ENCODE assay signal across 8 mouse cellular contexts in genomic region chr11:94785247-94785646, GRCm38 (mm10). TPM values are rescaled to one million over a fixed set of nuclear protein-coding genes. Genes with fewer than 3 reads are reported as not detected.
DNase-seq lines count a peak whose midpoint lies in the region; ATAC-seq and TF ChIP-seq lines count a peak whose summit lies in the region.

No protein-coding gene starts in this region.

- H3K27me3 ChIP-seq in midbrain, embryonic 10.5 days (ENCODE audit: low read depth, poor library complexity, severe bottlenecking) = no peaks in the 10 kb centered on the region
- H3K27me3 ChIP-seq in midbrain, embryonic 13.5 days = 0 out of 2 replicates have a peak, but pooled peaks cover 4% of the 10 kb centered on the region
- H3K27me3 ChIP-seq in cerebellum, adult 2 months (ENCODE audit: control insufficient read depth, insufficient read depth, low read length) = no peaks in the 10 kb centered on the region
- H3K27me3 ChIP-seq in liver, postnatal 0 days (ENCODE audit: insufficient read depth, low read length) = no peaks in the 10 kb centered on the region

- intact Hi-C loops in gastrocnemius, postnatal 14 days (cut with DNase I; ENCODE audit: low total_unique reads) = loop anchor here (5.0 kb wide), 1 partner anchor 53 kb away; no protein-coding TSS in a partner anchor

- peak; percentile 66 for TF ChIP-seq CTCF in cerebellum, adult 2 months (IDR thresholded peaks at IDR 0.05; ENCODE audit: borderline replicate concordance, insufficient read depth, low read depth, low read length)
- TF ChIP-seq CTCF in liver, postnatal 0 days (IDR thresholded peaks at IDR 0.05; ENCODE audit: low read depth) = peak; percentile 85

- peak; percentile 51 for DNase-seq in midbrain, embryonic 10.5 days (ENCODE audit: low spot score)
- DNase-seq in cerebellum, adult 2 months = peak; percentile 47 to 65
- peak; percentile 47 for DNase-seq in gastrocnemius, postnatal 14 days
- peak; percentile 76 to 93 for DNase-seq in kidney, postnatal 36 days
- peak; percentile 81 for DNase-seq in liver, postnatal 0 days
- peak; percentile 65 to 67 for DNase-seq in right cerebral cortex, adult 2 months (ENCODE audit: low spot score in 2 of 2)
- DNase-seq in thymus, postnatal 4 days = peak; percentile 86

- no peak overlapping the region for H3K9ac ChIP-seq in midbrain, embryonic 13.5 days (replicated peaks)
- no peak overlapping the region for H3K9ac ChIP-seq in liver, postnatal 0 days (replicated peaks)

- H3K36me3 ChIP-seq in midbrain, embryonic 10.5 days = no peaks in the 10 kb centered on the region
- H3K36me3 ChIP-seq in midbrain, embryonic 13.5 days = no peaks in the 10 kb centered on the region
- no peaks in the 10 kb centered on the region for H3K36me3 ChIP-seq in liver, postnatal 0 days (replicated peaks; ENCODE audit: insufficient read depth, low read length)

- H3K27ac ChIP-seq in midbrain, embryonic 10.5 days (replicated peaks) = no peak overlapping the region
- H3K27ac ChIP-seq in midbrain, embryonic 13.5 days = no peak overlapping the region
- H3K27ac ChIP-seq in cerebellum, adult 2 months (ENCODE audit: insufficient read depth, low read length) = no peak overlapping the region
- no peak overlapping the region for H3K27ac ChIP-seq in liver, postnatal 0 days (ENCODE audit: low read depth)

- no peak overlapping the region for H3K4me3 ChIP-seq in midbrain, embryonic 10.5 days
- H3K4me3 ChIP-seq in midbrain, embryonic 13.5 days (replicated peaks) = no peak overlapping the region
- H3K4me3 ChIP-seq in cerebellum, adult 2 months (replicated peaks; ENCODE audit: insufficient read depth, low read depth, low read length) = no peak overlapping the region
- no peak overlapping the region for H3K4me3 ChIP-seq in liver, postnatal 0 days (ENCODE audit: low read depth, low read length)

- ATAC-seq in midbrain, embryonic 13.5 days = no peak
- peak; percentile 51; the same call in 1 of the 2 replicates for ATAC-seq in liver, postnatal 0 days

- no peak overlapping the region for H3K4me2 ChIP-seq in midbrain, embryonic 13.5 days (replicated peaks)
- no peak overlapping the region for H3K4me2 ChIP-seq in liver, postnatal 0 days (ENCODE audit: low read depth, low read length)

- no peak for TF ChIP-seq POLR2A in cerebellum, adult 2 months (IDR thresholded peaks at IDR 0.05; ENCODE audit: borderline replicate concordance, insufficient read depth, low read length)

- 23% methylated on average over 2 of the region's 2 CpGs for WGBS in midbrain, embryonic 10.5 days
- 10% methylated on average over 2 of the region's 2 CpGs for WGBS in midbrain, embryonic 13.5 days
- 11% methylated on average over 2 of the region's 2 CpGs for WGBS in cerebellum, adult 2 months
- 0% methylated on average over 2 of the region's 2 CpGs for WGBS in liver, postnatal 0 days (ENCODE audit: insufficient replicate concordance)

- H3K4me1 ChIP-seq in midbrain, embryonic 10.5 days = no peaks in the 10 kb centered on the region
- no peaks in the 10 kb centered on the region for H3K4me1 ChIP-seq in midbrain, embryonic 13.5 days (replicated peaks)
- no peaks in the 10 kb centered on the region; the same call in 1 of the 2 replicates for H3K4me1 ChIP-seq in cerebellum, adult 2 months (ENCODE audit: control insufficient read depth, insufficient read depth, low read length)
- H3K4me1 ChIP-seq in liver, postnatal 0 days (ENCODE audit: insufficient read depth) = no peaks in the 10 kb centered on the region

- TF ChIP-seq EP300 in liver, postnatal 0 days (IDR thresholded peaks at IDR 0.05; ENCODE audit: low read depth) = no peak

- no peaks in the 10 kb centered on the region for H3K9me3 ChIP-seq in midbrain, embryonic 10.5 days (replicated peaks)
- H3K9me3 ChIP-seq in midbrain, embryonic 13.5 days = no peaks in the 10 kb centered on the region
- no peaks in the 10 kb centered on the region for H3K9me3 ChIP-seq in liver, postnatal 0 days (ENCODE audit: low read length)

RNA-seq across cellular contexts. Expression of gene Tmem92, which starts 2.7 kb away (rescaled TPM):
- polyA plus RNA-seq in midbrain, embryonic 10.5 days (2016; fragmentation: Nextera tagmentation; extraction: Ambion mirVana) = not detected in 2 replicates
- not detected in 2 replicates for polyA plus RNA-seq in midbrain, embryonic 13.5 days (2015; fragmentation: Nextera tagmentation; extraction: Ambion mirVana)
- not detected in 2 replicates for polyA plus RNA-seq in cerebellum, adult 2 months (2012; rRNA removed)
- total RNA-seq in gastrocnemius, postnatal 14 days (2021) = not detected
- not detected in 2 replicates for polyA plus RNA-seq in liver, postnatal 0 days (2015; fragmentation: Nextera tagmentation; extraction: Ambion mirVana)

RNA-seq across cellular contexts. Expression of gene Cdc34b, which starts 43.7 kb away (rescaled TPM):
- 0.20 and 0.32 TPM in 2 replicates for polyA plus RNA-seq in midbrain, embryonic 10.5 days (2016; fragmentation: Nextera tagmentation; extraction: Ambion mirVana)
- polyA plus RNA-seq in midbrain, embryonic 13.5 days (2015; fragmentation: Nextera tagmentation; extraction: Ambion mirVana) = 0.22 TPM in 2 replicates
- 0.33 and 0.48 TPM in 2 replicates for polyA plus RNA-seq in cerebellum, adult 2 months (2012; rRNA removed)
- under 1 TPM; 0.89 to 0.98 TPM for total RNA-seq in gastrocnemius, postnatal 14 days (2021)
- 0.09 TPM in 1 of 2 replicates, not detected in the other for polyA plus RNA-seq in liver, postnatal 0 days (2015; fragmentation: Nextera tagmentation; extraction: Ambion mirVana)
